Mouse (Mus musculus) liver, embryonic 15.5 days (tissue): ENCODE data around the gene Selenoi. TPM values are rescaled to one million over a fixed set of nuclear protein-coding genes. Genes with fewer than 3 reads are reported as not detected.
"Not testable (repeated sequence)": the region's sequence is repeated elsewhere in the genome, so short reads cannot be mapped to it uniquely, and the experiment has no call there.

Experiments
- ATAC-seq: fragments of 200-750 bp; cut with Nextera tagmentation; 2 replicates; pipeline ENCODE4 v1.8.0; 2017; ENCODE audit warnings: moderate number of reproducible peaks, mild to moderate bottlenecking, moderate library complexity; ENCODE audit not compliant: insufficient read depth
- H3K27ac ChIP-seq: fragments of 300-500 bp; sonication (generic); replicated peaks from 2 replicates; pipeline ENCODE4 v1.5.1; 2015; ENCODE audit warnings: mild to moderate bottlenecking, inconsistent platforms
- H3K27me3 ChIP-seq: fragments of 300-500 bp; sonication (generic); 2 replicates; pipeline ENCODE4 v1.6.1; 2015; ENCODE audit warnings: mild to moderate bottlenecking, inconsistent platforms
- H3K36me3 ChIP-seq: fragments of 300-500 bp; sonication (generic); replicated peaks from 2 replicates; pipeline ENCODE4 v1.6.1; 2015; ENCODE audit warnings: moderate library complexity, mild to moderate bottlenecking, inconsistent platforms
- H3K4me1 ChIP-seq: fragments of 300-500 bp; sonication (generic); replicated peaks from 2 replicates; pipeline ENCODE4 v1.6.1; 2015; ENCODE audit warnings: inconsistent platforms
- H3K4me2 ChIP-seq: fragments of 300-500 bp; sonication (generic); 2 replicates; pipeline ENCODE4 v1.6.1; 2015; ENCODE audit warnings: moderate library complexity, mild to moderate bottlenecking, inconsistent platforms
- H3K4me3 ChIP-seq: fragments of 300-500 bp; sonication (generic); replicated peaks from 2 replicates; pipeline ENCODE4 v1.5.1; 2015; ENCODE audit warnings: mild to moderate bottlenecking, inconsistent platforms
- H3K9ac ChIP-seq: fragments of 300-500 bp; sonication (generic); 2 replicates; pipeline ENCODE4 v1.6.1; 2015; ENCODE audit warnings: moderate library complexity, mild to moderate bottlenecking, inconsistent platforms
- H3K9me3 ChIP-seq: fragments of 300-500 bp; sonication (generic); replicated peaks from 2 replicates; pipeline ENCODE4 v1.6.1; 2016; ENCODE audit warnings: inconsistent platforms
- WGBS: fragments of 180-500 bp; shearing (Covaris S2); methylation state at CpG from one replicate; pipeline ENCODE4 v1.1.7; 2015; ENCODE audit warnings: mixed read lengths; ENCODE audit not compliant: insufficient replicate concordance; 5-methylcytosine and 5-hydroxymethylcytosine counted together
- polyA plus RNA-seq: library from polyadenylated mRNA; unstranded; fragments of >200 nt; fragmentation: Nextera tagmentation; extraction: Ambion mirVana; gene quantifications from 2 replicates; pipeline ENCODE4 v1.2.1, GENCODE M21; 2015

The Selenoi gene
- polyA plus RNA-seq, 1 experiment from 2014 or later: 14.1 TPM

- H3K4me1 ChIP-seq: no peaks in the 10 kb centered on the region
Observed at GRCm38 (mm10) chr5:30207276-30207675, 25.1 kb upstream of the Selenoi start.

GRCm38 (mm10) chr5:30210758-30211157 is 21.6 kb upstream of the Selenoi start:
- not testable (repeated sequence) for H3K9ac ChIP-seq, H3K9me3 ChIP-seq, H3K36me3 ChIP-seq, ATAC-seq, H3K4me1 ChIP-seq, H3K27ac ChIP-seq, H3K4me3 ChIP-seq, H3K4me2 ChIP-seq, H3K27me3 ChIP-seq
- 62% methylated on average over 5 of the region's 5 CpGs for WGBS

More at GRCm38 (mm10) chr5:30207276-30207675, 25.1 kb upstream of the Selenoi start:
- Histone ChIP-seq H3K9me3 (no peaks in the 10 kb centered on the region), H3K27me3 (no peaks in the 10 kb centered on the region), H3K4me2 (no peak overlapping the region), H3K9ac (no peak overlapping the region), H3K27ac (no peak overlapping the region), H3K4me3 (no peak overlapping the region), H3K36me3 (no peaks in the 10 kb centered on the region)
- no peak for ATAC-seq
- WGBS: 41% methylated on average over 6 of the region's 6 CpGs

GRCm38 (mm10) chr5:30214889-30215288 is 17.5 kb upstream of the Selenoi start:
- H3K9ac ChIP-seq: no peak overlapping the region
- no peaks in the 10 kb centered on the region for H3K9me3 ChIP-seq
- no peaks in the 10 kb centered on the region for H3K27me3 ChIP-seq
- no peaks in the 10 kb centered on the region for H3K4me1 ChIP-seq
- H3K36me3 ChIP-seq: no peaks in the 10 kb centered on the region
- WGBS: 4% methylated on average over 4 of the region's 4 CpGs
- H3K4me3 ChIP-seq: no peak overlapping the region
- ATAC-seq: no peak
- no peak overlapping the region for H3K27ac ChIP-seq
- no peak overlapping the region for H3K4me2 ChIP-seq

GRCm38 (mm10) chr5:30215970-30216369 is 16.4 kb upstream of the Selenoi start:
- Histone ChIP-seq H3K9ac (no peak overlapping the region), H3K4me2 (no peak overlapping the region), H3K4me1 (no peaks in the 10 kb centered on the region), H3K4me3 (no peak overlapping the region), H3K9me3 (no peaks in the 10 kb centered on the region), H3K27me3 (no peaks in the 10 kb centered on the region), H3K27ac (no peak overlapping the region), H3K36me3 (no peaks in the 10 kb centered on the region)
- WGBS: 45% methylated on average over 5 of the region's 5 CpGs
- no peak for ATAC-seq

- H3K36me3 ChIP-seq: peaks cover 6% of the 10 kb centered on the region; the same call in 1 of the 2 replicates
- no peak for ATAC-seq
- no peak overlapping the region for H3K4me2 ChIP-seq
- no peak overlapping the region for H3K27ac ChIP-seq
- H3K27me3 ChIP-seq: no peaks in the 10 kb centered on the region
- H3K9ac ChIP-seq: no peak overlapping the region
- whole genome bisulfite sequencing: 56% methylated on average over 2 of the region's 2 CpGs
- no peaks in the 10 kb centered on the region for H3K9me3 ChIP-seq
- no peak overlapping the region for H3K4me3 ChIP-seq
- H3K4me1 ChIP-seq: no peaks in the 10 kb centered on the region
Observed at GRCm38 (mm10) chr5:30219715-30220114, 12.7 kb upstream of the Selenoi start.

- WGBS: 71% methylated on average over 8 of the region's 8 CpGs
- peaks cover 6% of the 10 kb centered on the region; the same call in 1 of the 2 replicates for H3K36me3 ChIP-seq
- no peak overlapping the region for H3K9ac ChIP-seq
- H3K27ac ChIP-seq: no peak overlapping the region
- no peak overlapping the region for H3K4me2 ChIP-seq
- ATAC-seq: no peak
- H3K4me3 ChIP-seq: no peak overlapping the region
- H3K4me1 ChIP-seq: no peaks in the 10 kb centered on the region
- H3K27me3 ChIP-seq: no peaks in the 10 kb centered on the region
- H3K9me3 ChIP-seq: no peaks in the 10 kb centered on the region
Observed at GRCm38 (mm10) chr5:30220666-30221065, 11.7 kb upstream of the Selenoi start.

GRCm38 (mm10) chr5:30222681-30223080 is 9.7 kb upstream of the Selenoi start:
- Histone ChIP-seq H3K27ac (no peak overlapping the region), H3K4me1 (no peaks in the 10 kb centered on the region), H3K4me3 (no peak overlapping the region), H3K27me3 (no peaks in the 10 kb centered on the region), H3K9me3 (no peaks in the 10 kb centered on the region), H3K36me3 (peaks cover 6% of the 10 kb centered on the region; the same call in 1 of the 2 replicates), H3K9ac (no peak overlapping the region), H3K4me2 (no peak overlapping the region)
- ATAC-seq: no peak
- WGBS: 92% methylated on average over 8 of the region's 8 CpGs

GRCm38 (mm10) chr5:30230901-30231300 is 1.5 kb upstream of the Selenoi start:
- no peak overlapping the region for H3K4me2 ChIP-seq

GRCm38 (mm10) chr5:30231891-30232270 is 500 bp upstream of the Selenoi start:
- WGBS: 41% methylated on average over 16 of the region's 16 CpGs
- Histone ChIP-seq H3K4me3 (peak overlapping the region; percentile 83), H3K9me3 (no peaks in the 10 kb centered on the region), H3K36me3 (peaks cover 6% of the 10 kb centered on the region), H3K27ac (peak overlapping the region; percentile 76), H3K4me1 (peaks cover 45% of the 10 kb centered on the region), H3K4me2 (peak overlapping the region; percentile 92), H3K9ac (peak overlapping the region; percentile 64), H3K27me3 (no peaks in the 10 kb centered on the region)
- ATAC-seq: no peak

More at GRCm38 (mm10) chr5:30230901-30231300, 1.5 kb upstream of the Selenoi start:
- H3K9ac ChIP-seq: no peak overlapping the region
- no peak for ATAC-seq
- H3K4me1 ChIP-seq: peaks cover 38% of the 10 kb centered on the region
- H3K9me3 ChIP-seq: no peaks in the 10 kb centered on the region
- H3K36me3 ChIP-seq: peaks cover 6% of the 10 kb centered on the region
- H3K27me3 ChIP-seq: no peaks in the 10 kb centered on the region
- H3K4me3 ChIP-seq: no peak overlapping the region
- no peak overlapping the region for H3K27ac ChIP-seq
- WGBS: 67% methylated on average over 4 of the region's 4 CpGs

- Histone ChIP-seq H3K27ac (peak overlapping the region; percentile 87), H3K36me3 (peaks cover 6% of the 10 kb centered on the region), H3K9ac (peak overlapping the region; percentile 75), H3K9me3 (no peaks in the 10 kb centered on the region), H3K4me1 (peaks cover 45% of the 10 kb centered on the region), H3K4me2 (peak overlapping the region; percentile 92), H3K27me3 (no peaks in the 10 kb centered on the region), H3K4me3 (peak overlapping the region; percentile 83)
- ATAC-seq: no peak
- WGBS: 2% methylated on average over 15 of the region's 15 CpGs
Observed at GRCm38 (mm10) chr5:30233042-30233441, 661 bp downstream of the Selenoi start.

- peak overlapping the region; percentile 75 for H3K9ac ChIP-seq
- peak overlapping the region; percentile 92 for H3K4me2 ChIP-seq
- H3K4me1 ChIP-seq: peaks cover 47% of the 10 kb centered on the region
- ATAC-seq: no peak
- 3% methylated on average over 8 of the region's 8 CpGs for WGBS
- peak overlapping the region; percentile 83 for H3K4me3 ChIP-seq
- H3K9me3 ChIP-seq: no peaks in the 10 kb centered on the region
- H3K36me3 ChIP-seq: peaks cover 6% of the 10 kb centered on the region
- no peaks in the 10 kb centered on the region for H3K27me3 ChIP-seq
- H3K27ac ChIP-seq: peak overlapping the region; percentile 87
Observed at GRCm38 (mm10) chr5:30233979-30234378, 1.6 kb downstream of the Selenoi start.

GRCm38 (mm10) chr5:30235641-30236126 is 3.3 kb downstream of the Selenoi start:
- H3K9ac ChIP-seq: no peak overlapping the region
- no peaks in the 10 kb centered on the region for H3K27me3 ChIP-seq
- no peaks in the 10 kb centered on the region for H3K36me3 ChIP-seq
- H3K9me3 ChIP-seq: no peaks in the 10 kb centered on the region
- H3K4me1 ChIP-seq: peaks cover 57% of the 10 kb centered on the region
- H3K4me2 ChIP-seq: peak overlapping the region; percentile 25
- H3K4me3 ChIP-seq: no peak overlapping the region
- 65% methylated on average over 2 of the region's 2 CpGs for WGBS
- no peak overlapping the region for H3K27ac ChIP-seq
- ATAC-seq: no peak
